Mouse (Mus musculus) hindbrain, postnatal 0 days (tissue): ENCODE measurements around the gene Mau2. TPM values are rescaled to one million over a fixed set of nuclear protein-coding genes. Genes with fewer than 3 reads are reported as not detected.
"Not testable (repeated sequence)": the region's sequence is repeated elsewhere in the genome, so short reads cannot be mapped to it uniquely, and the experiment has no call there.

Experiments
- ATAC-seq: fragments of 200-750 bp; cut with Nextera tagmentation; 2 replicates; pipeline ENCODE4 v1.8.0; 2017; ENCODE audit warnings: mild to moderate bottlenecking, moderate TSS enrichment, moderate library complexity
- DNase-seq: peaks from one replicate; pipeline ENCODE4 v3.0.0-alpha.2; 2015; ENCODE audit warnings: low spot score
- H3K27ac ChIP-seq: fragments of 300-500 bp; sonication (generic); 2 replicates; pipeline ENCODE4 v1.5.1; 2014; ENCODE audit warnings: mild to moderate bottlenecking
- H3K27me3 ChIP-seq: fragments of 300-500 bp; sonication (generic); 2 replicates; pipeline ENCODE4 v1.6.1; 2014; ENCODE audit warnings: low read length, mixed read lengths; ENCODE audit not compliant: insufficient read depth
- H3K36me3 ChIP-seq: fragments of 300-500 bp; sonication (generic); 2 replicates; pipeline ENCODE4 v1.6.1; 2014; ENCODE audit warnings: low read length, mixed read lengths; ENCODE audit not compliant: insufficient read depth
- H3K4me1 ChIP-seq: fragments of 300-500 bp; sonication (generic); 2 replicates; pipeline ENCODE4 v1.6.1; 2014; ENCODE audit warnings: antibody characterized with exemption, low read length, mixed read lengths; ENCODE audit not compliant: insufficient read depth
- H3K4me2 ChIP-seq: fragments of 300-500 bp; sonication (generic); 2 replicates; pipeline ENCODE4 v1.6.1; 2014; ENCODE audit warnings: low read depth, mild to moderate bottlenecking, low read length, moderate library complexity, mixed read lengths
- H3K4me3 ChIP-seq: fragments of 300-500 bp; sonication (generic); 2 replicates; pipeline ENCODE4 v1.5.1; 2014; ENCODE audit warnings: low read length
- H3K9ac ChIP-seq: fragments of 300-500 bp; sonication (generic); replicated peaks from 2 replicates; pipeline ENCODE4 v1.6.1; 2014; ENCODE audit warnings: mild to moderate bottlenecking, low read length, moderate library complexity, mixed read lengths
- H3K9me3 ChIP-seq: fragments of 300-500 bp; sonication (generic); 2 replicates; pipeline ENCODE4 v1.6.1; 2016; ENCODE audit warnings: low read length, mixed read lengths
- CTCF ChIP-seq: IDR thresholded peaks from 2 replicates; pipeline ENCODE4 v1.5.1; 2016; ENCODE audit warnings: antibody characterized with exemption, control low read depth, low read depth
- WGBS: fragments of 180-500 bp; shearing (Covaris S2); extraction: QIAGEN DNeasy Blood & Tissue Kit; methylation state at CpG from one replicate; pipeline ENCODE4 v1.1.7; 2014; 5-methylcytosine and 5-hydroxymethylcytosine counted together
- polyA plus RNA-seq: library from polyadenylated mRNA; unstranded; fragments of >200 nt; fragmentation: Nextera tagmentation; extraction: Ambion mirVana; gene quantifications from 2 replicates; pipeline ENCODE4 v1.2.1, GENCODE M21; 2015
- total RNA-seq: library from RNA; depleted of rRNA; stranded (reverse); fragments of >200 nt; gene quantifications from 2 replicates; pipeline ENCODE4 v1.2.3, GENCODE M21; 2014

The Mau2 gene
- total and polyA plus RNA-seq, 2 experiments from 2014 or later: 50.3 to 172 TPM

GRCm38 (mm10) chr8:69998706-69999105, 43.8 kb downstream of the Mau2 start:
- no peak overlapping the region for H3K4me2 ChIP-seq
- H3K36me3 ChIP-seq: no peaks in the 10 kb centered on the region
- no peaks in the 10 kb centered on the region for H3K9me3 ChIP-seq
- H3K27ac ChIP-seq: no peak overlapping the region
- no peak for ATAC-seq
- H3K4me3 ChIP-seq: no peak overlapping the region
- H3K9ac ChIP-seq: no peak overlapping the region
- 90% methylated on average over 3 of the region's 3 CpGs for WGBS
- DNase-seq: no peak
- TF ChIP-seq CTCF: no peak
- no peaks in the 10 kb centered on the region for H3K27me3 ChIP-seq
- H3K4me1 ChIP-seq: 0 out of 2 replicates have a peak, but pooled peaks cover 4% of the 10 kb centered on the region

- 0 out of 2 replicates have a peak, but pooled peaks cover 4% of the 10 kb centered on the region for H3K4me1 ChIP-seq
These were observed 45.8 kb downstream of the Mau2 start for GRCm38 (mm10) chr8:69996589-69997285.

GRCm38 (mm10) chr8:69995776-69996588, 46.6 kb downstream of the Mau2 start, which contains the start of gene Gatad2a:
Gatad2a (minus strand) TSS chr8:69996384.
- WGBS: under 1% methylated on average over 73 of the region's 87 CpGs
- DNase-seq (peak; percentile 99), ATAC-seq (peak; percentile 100)
- Histone ChIP-seq H3K9ac (peak within 1 kb of the TSS; percentile 80), H3K4me2 (peak within 1 kb of the TSS; percentile 95), H3K27me3 (no peaks in the 10 kb centered on the region), H3K27ac (peak within 1 kb of the TSS; percentile 86), H3K36me3 (no peaks in the 10 kb centered on the region), H3K4me1 (0 out of 2 replicates have a peak, but pooled peaks cover 4% of the 10 kb centered on the region), H3K4me3 (peak within 1 kb of the TSS; percentile 91), H3K9me3 (no peaks in the 10 kb centered on the region)
- peak; percentile 47 for TF ChIP-seq CTCF

More at GRCm38 (mm10) chr8:69996589-69997285, 45.8 kb downstream of the Mau2 start:
- Histone ChIP-seq H3K4me3 (peak overlapping the region; percentile 91), H3K27me3 (no peaks in the 10 kb centered on the region), H3K9ac (peak overlapping the region; percentile 60), H3K4me2 (peak overlapping the region; percentile 95), H3K27ac (peak overlapping the region; percentile 80), H3K9me3 (no peaks in the 10 kb centered on the region), H3K36me3 (no peaks in the 10 kb centered on the region)
- 2% methylated on average over 35 of the region's 35 CpGs for WGBS
- no peak for TF ChIP-seq CTCF
- ATAC-seq: no peak
- DNase-seq: no peak

GRCm38 (mm10) chr8:69995422-69995775, 47.1 kb downstream of the Mau2 start:
- DNase-seq (no peak), ATAC-seq (no peak)
- no peak for TF ChIP-seq CTCF
- peak overlapping the region; percentile 91 for H3K4me3 ChIP-seq
- WGBS: 0% methylated on average over 7 of the region's 7 CpGs
- peak overlapping the region; percentile 80 for H3K9ac ChIP-seq
- H3K36me3 ChIP-seq: no peaks in the 10 kb centered on the region
- H3K4me2 ChIP-seq: peak overlapping the region; percentile 95
- H3K27ac ChIP-seq: peak overlapping the region; percentile 86; the same call in 1 of the 2 replicates
- no peaks in the 10 kb centered on the region for H3K27me3 ChIP-seq
- H3K9me3 ChIP-seq: no peaks in the 10 kb centered on the region
- 0 out of 2 replicates have a peak, but pooled peaks cover 4% of the 10 kb centered on the region for H3K4me1 ChIP-seq

GRCm38 (mm10) chr8:69988936-69989335, 53.6 kb downstream of the Mau2 start:
- not testable (repeated sequence) for H3K4me3 ChIP-seq, ATAC-seq, H3K36me3 ChIP-seq, DNase-seq, H3K27me3 ChIP-seq, H3K4me1 ChIP-seq, H3K9ac ChIP-seq, H3K4me2 ChIP-seq, H3K9me3 ChIP-seq, H3K27ac ChIP-seq
- WGBS: 100% methylated on average over 6 of the region's 7 CpGs

GRCm38 (mm10) chr8:69987744-69988143, 54.8 kb downstream of the Mau2 start:
- Histone ChIP-seq H3K9me3 (no peaks in the 10 kb centered on the region), H3K4me1 (no peaks in the 10 kb centered on the region), H3K27ac (no peak overlapping the region), H3K27me3 (no peaks in the 10 kb centered on the region), H3K4me3 (no peak overlapping the region), H3K9ac (no peak overlapping the region), H3K36me3 (no peaks in the 10 kb centered on the region), H3K4me2 (no peak overlapping the region)
- no peak for TF ChIP-seq CTCF
- ATAC-seq: no peak
- DNase-seq: no peak
